Mouse (Mus musculus) testis, adult 2 months (tissue): ENCODE measurements around the gene Spats1.

Experiments
- CTCF ChIP-seq: fragments of 200-500 bp; IDR thresholded peaks from 2 replicates; pipeline ENCODE4 v1.5.1; 2012; ENCODE audit warnings: low read depth, mild to moderate bottlenecking, inconsistent platforms, low read length, moderate library complexity; ENCODE audit not compliant: control insufficient read depth, insufficient read depth, insufficient replicate concordance
- POLR2A ChIP-seq: fragments of 200-500 bp; IDR thresholded peaks from 2 replicates; pipeline ENCODE4 v1.6.1; 2012; ENCODE audit warnings: low read depth, mild to moderate bottlenecking, inconsistent platforms, low read length, moderate library complexity; ENCODE audit not compliant: control insufficient read depth

DNA sequence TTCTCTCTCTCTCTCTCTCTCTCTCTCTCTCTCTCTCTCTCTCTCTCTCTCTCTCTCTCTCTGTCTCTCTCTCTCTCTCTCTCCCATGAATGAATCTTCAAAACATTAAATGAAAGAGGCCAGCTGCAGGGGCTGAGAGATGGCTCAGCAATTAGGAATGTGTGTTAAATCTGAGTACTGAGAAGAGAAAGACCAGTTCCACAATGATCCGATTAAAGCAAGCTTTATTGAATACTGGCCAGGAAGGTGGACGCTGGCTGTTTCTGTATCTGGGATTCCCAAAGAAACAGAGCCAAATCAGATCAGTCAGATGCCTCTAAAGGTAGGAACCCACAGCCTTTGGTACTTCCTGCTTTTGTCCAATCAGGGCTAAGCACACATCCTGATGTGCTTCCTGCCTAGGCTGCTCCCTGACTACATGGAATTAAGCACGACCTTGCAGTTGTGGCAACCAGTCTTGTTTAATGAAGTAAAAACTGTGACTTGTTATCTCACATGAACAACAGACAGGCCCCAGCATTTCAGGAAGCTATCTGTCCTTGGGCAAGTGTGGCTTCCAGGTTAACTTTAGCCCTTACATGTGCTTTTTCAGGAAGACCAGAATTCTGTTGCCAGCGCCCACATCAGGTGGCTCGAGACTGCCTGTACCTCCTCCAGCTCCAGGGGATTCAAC lies 28.2 kb upstream of the Spats1 start:
- TF ChIP-seq CTCF (no peak), POLR2A (no peak)
